Mouse (Mus musculus): ENCODE results near the gene Jade2. TPM values are rescaled to one million over a fixed set of nuclear protein-coding genes. Genes with fewer than 3 reads are reported as not detected.

Gene Jade2
- polyA plus RNA-seq, 1 experiment from 2014 or later = 0.57 TPM

DNA sequence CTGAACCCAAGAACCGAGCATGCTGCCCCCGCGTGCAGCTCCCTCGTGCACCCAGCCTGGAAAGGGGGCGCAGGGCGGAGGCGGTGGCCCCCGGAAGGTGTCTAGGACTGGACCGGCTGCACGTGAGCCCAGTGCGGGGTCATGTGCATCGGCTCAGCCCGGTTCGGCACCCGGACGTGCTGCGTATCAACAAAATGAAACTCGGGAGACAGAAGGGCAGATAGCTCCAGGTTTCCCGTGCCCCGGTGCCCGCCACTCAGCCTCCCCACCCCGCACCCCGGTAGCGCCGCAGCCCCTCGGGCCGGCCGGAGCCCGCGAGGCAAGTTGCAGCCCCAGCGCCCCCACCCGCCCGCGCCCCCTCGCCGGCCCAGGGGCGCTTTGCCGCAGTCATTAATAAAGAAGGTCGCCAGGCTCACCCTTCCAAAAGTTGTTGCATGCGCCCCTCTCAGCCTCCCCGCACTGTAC, 805 bp downstream of the Jade2 start:
- no peaks in the 10 kb centered on the region for H3K9me3 ChIP-seq (replicated peaks)
- peaks cover 11% of the 10 kb centered on the region for H3K4me1 ChIP-seq (replicated peaks)
- H3K36me3 ChIP-seq = no peaks in the 10 kb centered on the region
- H3K4me2 ChIP-seq = peak overlapping the region; percentile 99
- peaks cover 7% of the 10 kb centered on the region for H3K27me3 ChIP-seq (replicated peaks)
- H3K4me3 ChIP-seq = peak overlapping the region; percentile 76
- WGBS = under 1% methylated on average over 41 of the region's 41 CpGs
- peak overlapping the region; percentile 79 for H3K9ac ChIP-seq
- ATAC-seq (ENCODE audit: insufficient number of reproducible peaks, low FRiP score) = peak; percentile 16; the same call in 1 of the 2 replicates
- peak overlapping the region; percentile 23; the same call in 1 of the 2 replicates for H3K27ac ChIP-seq (ENCODE audit: poor library complexity, severe bottlenecking)

DNA sequence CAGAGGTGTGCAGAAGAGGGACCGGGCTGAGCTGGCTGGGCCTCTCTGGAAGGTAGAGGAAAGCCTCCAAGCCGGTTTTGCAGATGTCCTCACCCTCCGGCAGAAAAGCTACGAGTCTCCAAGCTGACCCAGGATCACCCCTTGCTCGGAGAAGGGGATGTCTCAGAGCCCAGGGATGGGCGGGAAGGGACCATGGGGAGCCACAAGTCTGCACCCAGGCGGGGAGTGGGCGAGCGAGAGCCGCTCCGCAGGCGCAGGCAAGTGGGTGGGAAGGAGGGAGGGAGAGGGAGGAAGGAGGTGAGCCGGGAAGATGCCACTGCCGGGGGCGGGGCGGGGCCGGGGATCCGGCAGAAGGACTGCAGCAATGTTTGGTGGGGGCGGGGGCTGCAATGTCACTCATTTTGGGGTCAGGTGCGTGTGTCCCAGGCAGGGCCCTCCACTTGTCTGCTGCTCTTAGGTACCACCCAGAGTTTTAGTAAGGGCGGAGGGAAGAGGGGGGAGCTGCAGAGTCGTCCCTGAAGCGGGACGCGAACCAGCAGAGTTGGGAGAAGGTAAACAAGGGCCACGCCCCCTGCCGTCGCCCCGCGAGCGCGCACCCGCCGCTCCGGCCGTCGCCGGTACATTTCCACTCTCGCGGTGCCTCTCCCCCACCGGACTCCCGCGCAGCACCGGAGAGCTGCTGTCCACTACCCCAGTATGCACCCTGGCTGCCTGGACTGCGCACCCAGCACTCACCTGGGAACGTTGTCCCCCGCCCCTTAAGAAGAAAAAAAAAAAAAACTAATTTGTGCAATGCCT, 1.4 kb downstream of the Jade2 start:
- H3K4me1 ChIP-seq (replicated peaks) = peaks cover 11% of the 10 kb centered on the region
- ATAC-seq (ENCODE audit: insufficient number of reproducible peaks, low FRiP score) = peak; percentile 30
- peak overlapping the region; percentile 78 for H3K27ac ChIP-seq (ENCODE audit: poor library complexity, severe bottlenecking)
- H3K36me3 ChIP-seq = no peaks in the 10 kb centered on the region
- H3K4me3 ChIP-seq = peak overlapping the region; percentile 76
- peaks cover 7% of the 10 kb centered on the region for H3K27me3 ChIP-seq (replicated peaks)
- peak overlapping the region; percentile 99 for H3K4me2 ChIP-seq
- no peaks in the 10 kb centered on the region for H3K9me3 ChIP-seq (replicated peaks)
- under 1% methylated on average over 45 of the region's 47 CpGs for WGBS
- peak overlapping the region; percentile 79 for H3K9ac ChIP-seq

DNA sequence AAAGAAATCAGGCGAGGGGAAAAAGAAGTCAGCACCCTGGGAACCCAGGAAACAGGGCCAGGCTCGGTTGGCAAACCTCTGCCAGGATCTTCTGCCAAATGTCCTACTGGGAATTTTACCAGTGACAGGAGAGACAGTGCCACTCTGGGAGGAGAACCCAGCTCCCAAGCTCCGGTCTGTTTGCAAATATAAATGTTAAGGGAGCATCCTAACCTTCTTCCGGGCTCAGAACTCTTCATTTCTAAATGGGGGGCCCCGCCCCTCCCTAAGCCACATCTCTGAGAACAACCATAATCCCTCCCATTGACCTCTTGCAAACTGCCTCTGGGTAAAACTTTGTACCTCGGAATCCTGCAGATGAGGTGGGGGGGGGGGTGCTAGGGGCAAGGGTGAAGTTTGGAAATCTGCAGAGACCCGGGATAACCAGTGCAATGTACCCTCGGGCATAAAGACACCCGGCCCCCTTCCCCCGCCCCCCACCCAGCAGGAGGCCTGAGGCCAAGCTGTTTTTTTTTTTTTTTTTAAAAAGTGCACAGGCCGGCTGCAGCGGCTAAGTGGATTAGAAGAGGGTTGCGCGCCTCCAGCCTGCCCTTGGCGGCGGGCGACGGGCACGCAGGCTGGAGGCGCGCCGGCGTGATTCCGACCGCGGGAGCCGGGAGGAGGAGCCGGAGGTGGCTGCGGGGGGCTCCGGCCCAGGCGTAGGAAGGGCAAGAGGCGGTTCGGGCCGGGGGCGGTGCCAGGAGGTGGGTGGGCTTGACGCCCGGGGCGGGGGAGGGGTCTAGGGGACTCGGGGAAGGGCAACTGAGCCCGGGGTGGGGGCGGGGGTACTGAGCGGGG, 2.3 kb downstream of the Jade2 start:
- no peaks in the 10 kb centered on the region for H3K9me3 ChIP-seq (replicated peaks)
- H3K36me3 ChIP-seq = no peaks in the 10 kb centered on the region
- H3K27me3 ChIP-seq (replicated peaks) = peaks cover 7% of the 10 kb centered on the region
- H3K4me1 ChIP-seq (replicated peaks) = peaks cover 11% of the 10 kb centered on the region
- 4% methylated on average over 32 of the region's 42 CpGs for WGBS
- peak overlapping the region; percentile 79 for H3K9ac ChIP-seq
- peak; percentile 70 for ATAC-seq (ENCODE audit: insufficient number of reproducible peaks, low FRiP score)
- H3K4me2 ChIP-seq = peak overlapping the region; percentile 99
- H3K4me3 ChIP-seq = peak overlapping the region; percentile 76
- peak overlapping the region; percentile 78 for H3K27ac ChIP-seq (ENCODE audit: poor library complexity, severe bottlenecking)

DNA sequence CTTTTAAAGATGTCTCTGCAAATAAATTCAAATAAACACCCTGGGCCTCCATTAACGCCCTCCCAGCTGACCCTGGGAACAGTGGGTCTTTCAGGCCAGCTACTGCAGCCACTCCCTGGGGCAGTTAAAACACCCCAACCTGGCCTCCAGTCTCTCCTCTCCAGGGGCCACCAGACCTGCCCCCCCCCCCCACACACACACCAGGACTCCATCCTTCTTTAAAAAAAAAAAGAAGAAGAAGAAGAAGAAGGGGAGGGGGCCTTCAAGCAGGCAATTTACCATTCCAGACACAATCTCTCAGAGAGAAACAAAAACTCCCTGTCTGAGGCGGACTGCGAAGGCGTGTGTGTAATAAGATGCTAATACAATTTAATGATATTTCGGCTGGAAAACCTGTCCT, 4.9 kb downstream of the Jade2 start:
- H3K4me1 ChIP-seq (replicated peaks) = peaks cover 6% of the 10 kb centered on the region
- peaks cover 7% of the 10 kb centered on the region; the same call in 1 of the 2 replicates for H3K27me3 ChIP-seq (replicated peaks)
- H3K36me3 ChIP-seq = no peaks in the 10 kb centered on the region
- H3K4me2 ChIP-seq = no peak overlapping the region
- no peak overlapping the region for H3K9ac ChIP-seq
- no peak overlapping the region for H3K4me3 ChIP-seq
- H3K27ac ChIP-seq (ENCODE audit: poor library complexity, severe bottlenecking) = no peak overlapping the region
- no peak for ATAC-seq (ENCODE audit: insufficient number of reproducible peaks, low FRiP score)
- H3K9me3 ChIP-seq (replicated peaks) = no peaks in the 10 kb centered on the region
- 85% methylated on average over 5 of the region's 5 CpGs for WGBS

DNA sequence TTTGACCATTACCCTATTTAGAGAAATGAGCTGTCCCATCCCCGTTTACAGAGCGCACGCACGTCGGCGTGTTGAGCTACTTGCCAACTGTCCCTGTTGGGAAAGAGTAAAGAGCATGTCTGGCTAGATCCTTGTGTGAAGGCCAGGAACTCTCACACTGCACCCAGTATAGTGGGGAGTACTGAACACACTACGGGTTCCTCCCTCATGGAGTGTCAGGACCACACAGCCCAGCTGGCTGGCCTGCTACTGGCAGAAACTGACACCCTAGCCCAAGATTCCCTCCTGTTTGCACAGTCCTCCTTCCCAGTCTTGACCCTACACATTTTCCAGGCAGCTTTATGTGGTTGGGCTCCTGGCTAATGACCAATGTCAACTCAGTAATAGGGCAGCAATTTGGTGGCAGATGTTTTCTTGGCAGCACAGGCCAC, 5.3 kb downstream of the Jade2 start:
- Histone ChIP-seq H3K4me3 (no peak overlapping the region), H3K27me3 (replicated peaks) (peaks cover 7% of the 10 kb centered on the region; the same call in 1 of the 2 replicates), H3K9ac (no peak overlapping the region), H3K4me1 (replicated peaks) (peaks cover 6% of the 10 kb centered on the region), H3K36me3 (no peaks in the 10 kb centered on the region), H3K27ac (ENCODE audit: poor library complexity, severe bottlenecking) (no peak overlapping the region), H3K4me2 (no peak overlapping the region), H3K9me3 (replicated peaks) (no peaks in the 10 kb centered on the region)
- no peak for ATAC-seq (ENCODE audit: insufficient number of reproducible peaks, low FRiP score)
- 81% methylated on average over 7 of the region's 7 CpGs for WGBS

DNA sequence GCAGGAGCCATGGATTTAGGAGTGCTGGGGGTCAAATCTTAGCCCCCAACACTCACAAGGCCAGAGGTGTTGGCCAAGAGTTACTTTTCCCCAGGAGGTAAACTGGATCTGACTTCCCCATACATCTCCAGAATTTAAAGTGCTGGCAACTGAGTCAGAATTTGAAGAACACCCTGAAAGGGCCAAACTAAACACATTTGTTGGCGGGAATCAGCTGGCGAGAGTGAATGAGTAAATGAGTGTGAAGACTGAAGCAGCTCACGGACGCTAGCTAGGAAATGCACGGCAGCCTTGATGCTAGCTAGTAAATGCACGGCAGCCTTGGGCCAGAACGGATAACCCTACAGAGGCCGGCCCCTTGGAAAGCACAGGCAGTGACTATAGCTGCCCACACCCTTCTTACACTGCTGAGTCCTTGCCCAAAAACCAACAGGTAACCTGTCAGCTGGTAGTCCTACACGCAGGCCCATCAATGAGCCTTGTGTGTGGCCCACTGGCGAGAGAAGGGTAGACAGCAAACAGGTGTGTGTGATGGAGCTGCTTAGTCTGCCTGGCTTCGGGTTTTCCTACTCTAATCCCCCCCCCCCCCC, 6.6 kb downstream of the Jade2 start:
- WGBS = 81% methylated on average over 11 of the region's 11 CpGs
- H3K36me3 ChIP-seq = no peaks in the 10 kb centered on the region
- no peak overlapping the region for H3K27ac ChIP-seq (ENCODE audit: poor library complexity, severe bottlenecking)
- no peak overlapping the region for H3K4me2 ChIP-seq
- H3K27me3 ChIP-seq (replicated peaks) = peaks cover 7% of the 10 kb centered on the region; the same call in 1 of the 2 replicates
- H3K4me3 ChIP-seq = no peak overlapping the region
- H3K9me3 ChIP-seq (replicated peaks) = no peaks in the 10 kb centered on the region
- H3K9ac ChIP-seq = no peak overlapping the region
- peaks cover 6% of the 10 kb centered on the region for H3K4me1 ChIP-seq (replicated peaks)
- ATAC-seq (ENCODE audit: insufficient number of reproducible peaks, low FRiP score) = no peak

DNA sequence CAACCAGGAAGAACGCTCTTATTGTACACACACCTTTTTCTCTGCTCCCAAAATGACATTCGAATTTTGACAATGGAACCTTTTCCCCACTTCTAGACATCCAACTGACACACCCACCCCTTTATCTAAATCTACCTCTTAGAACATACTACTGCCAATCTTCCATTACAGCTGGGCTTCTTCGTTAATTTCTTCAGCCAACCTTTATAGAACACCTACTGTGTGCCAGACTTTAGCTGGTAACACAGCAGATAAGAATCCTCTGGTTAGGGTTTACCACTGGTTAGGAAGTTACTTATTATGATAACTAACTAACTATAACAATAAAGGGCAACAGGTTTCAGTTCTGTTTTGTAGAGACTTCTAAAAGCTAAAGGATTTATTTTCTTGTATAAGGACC, 9.1 kb downstream of the Jade2 start:
- Histone ChIP-seq H3K27ac (ENCODE audit: poor library complexity, severe bottlenecking) (no peak overlapping the region), H3K27me3 (replicated peaks) (peaks cover 6% of the 10 kb centered on the region; the same call in 1 of the 2 replicates)
- WGBS = 70% methylated on average over 3 of the region's 3 CpGs

DNA sequence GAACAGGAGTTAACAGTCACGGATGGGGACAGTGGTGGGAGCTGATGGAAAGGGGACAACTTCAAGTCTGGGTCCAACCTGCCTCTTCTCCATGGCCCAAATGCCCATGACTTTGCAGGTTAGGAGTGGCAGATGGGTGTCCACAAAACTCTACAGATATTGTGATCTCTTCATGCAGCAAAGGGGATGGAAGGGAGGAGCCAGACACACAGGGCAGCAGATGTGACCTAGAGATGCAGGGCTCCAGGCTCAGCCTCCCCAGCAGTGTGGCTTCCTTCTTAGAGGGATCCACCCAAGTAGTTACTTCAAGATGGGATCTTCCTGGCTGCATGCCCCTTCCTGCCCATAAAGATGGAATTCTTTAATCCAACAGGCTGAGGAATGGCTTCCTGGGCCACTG, 9.6 kb downstream of the Jade2 start:
- H3K27ac ChIP-seq (ENCODE audit: poor library complexity, severe bottlenecking) = no peak overlapping the region
- 81% methylated on average over 1 of the region's 1 CpGs for WGBS
- H3K36me3 ChIP-seq = no peaks in the 10 kb centered on the region
- H3K27me3 ChIP-seq (replicated peaks) = peaks cover 2% of the 10 kb centered on the region; the same call in 1 of the 2 replicates
- H3K9me3 ChIP-seq (replicated peaks) = no peaks in the 10 kb centered on the region
- no peak overlapping the region for H3K4me3 ChIP-seq
- 0 out of 2 replicates have a peak, but pooled peaks cover 5% of the 10 kb centered on the region for H3K4me1 ChIP-seq (replicated peaks)
- no peak overlapping the region for H3K9ac ChIP-seq
- ATAC-seq (ENCODE audit: insufficient number of reproducible peaks, low FRiP score) = no peak
- H3K4me2 ChIP-seq = no peak overlapping the region

More for the DNA sequence above, 9.1 kb downstream of the Jade2 start:
- Histone ChIP-seq H3K4me1 (replicated peaks) (0 out of 2 replicates have a peak, but pooled peaks cover 5% of the 10 kb centered on the region), H3K36me3 (no peaks in the 10 kb centered on the region), H3K9me3 (replicated peaks) (no peaks in the 10 kb centered on the region), H3K9ac (no peak overlapping the region), H3K4me3 (no peak overlapping the region), H3K4me2 (no peak overlapping the region)
- no peak for ATAC-seq (ENCODE audit: insufficient number of reproducible peaks, low FRiP score)

DNA sequence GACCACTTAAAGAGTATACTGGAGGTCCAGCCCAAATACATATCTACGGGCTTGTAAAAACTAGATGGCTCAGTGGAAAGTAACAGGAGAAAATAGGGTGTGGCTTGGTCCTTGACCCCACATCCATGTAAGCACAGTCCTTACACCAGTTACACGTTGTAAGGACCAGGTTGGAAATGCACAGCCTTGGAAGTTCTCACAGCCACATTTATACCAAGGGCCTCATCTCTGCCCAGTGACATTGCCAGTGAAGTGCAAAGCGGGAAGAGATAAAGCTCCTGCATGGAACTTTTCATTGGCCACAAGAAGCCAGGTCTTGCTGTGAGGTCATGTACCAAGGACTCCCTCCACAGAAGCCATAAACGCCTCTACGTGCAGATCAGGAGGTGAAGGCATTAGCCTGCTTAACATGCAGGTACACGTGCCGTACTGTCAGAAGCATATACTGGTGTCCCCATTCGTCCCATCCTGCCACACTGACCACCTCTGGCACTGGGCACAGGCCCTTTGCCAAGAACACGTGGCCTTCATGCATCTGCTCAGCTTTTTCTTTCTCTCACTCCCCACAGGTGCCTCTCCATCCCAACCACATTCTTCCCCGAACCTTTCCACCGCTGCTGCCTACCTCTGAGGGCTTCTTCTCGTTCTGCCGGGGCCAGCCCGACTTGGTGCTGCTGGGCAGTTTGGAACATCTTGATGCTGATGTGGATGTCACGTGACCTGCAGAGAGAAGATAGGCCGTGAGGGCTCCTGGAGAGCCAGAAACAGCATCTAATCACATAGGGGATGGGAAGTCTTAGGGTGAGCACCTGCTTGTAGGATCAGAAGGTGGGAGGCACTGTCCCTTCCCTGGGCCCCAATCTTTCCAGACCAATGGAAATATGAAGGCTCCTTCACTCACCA, 11.2 kb downstream of the Jade2 start:
- H3K4me3 ChIP-seq = no peak overlapping the region
- H3K9ac ChIP-seq = no peak overlapping the region
- no peak overlapping the region for H3K27ac ChIP-seq (ENCODE audit: poor library complexity, severe bottlenecking)
- no peaks in the 10 kb centered on the region for H3K9me3 ChIP-seq (replicated peaks)
- H3K27me3 ChIP-seq (replicated peaks) = no peaks in the 10 kb centered on the region
- H3K4me1 ChIP-seq (replicated peaks) = peaks cover 9% of the 10 kb centered on the region; the same call in 1 of the 2 replicates
- WGBS = 82% methylated on average over 16 of the region's 16 CpGs
- no peaks in the 10 kb centered on the region for H3K36me3 ChIP-seq
- ATAC-seq (ENCODE audit: insufficient number of reproducible peaks, low FRiP score) = no peak
- H3K4me2 ChIP-seq = no peak overlapping the region

DNA sequence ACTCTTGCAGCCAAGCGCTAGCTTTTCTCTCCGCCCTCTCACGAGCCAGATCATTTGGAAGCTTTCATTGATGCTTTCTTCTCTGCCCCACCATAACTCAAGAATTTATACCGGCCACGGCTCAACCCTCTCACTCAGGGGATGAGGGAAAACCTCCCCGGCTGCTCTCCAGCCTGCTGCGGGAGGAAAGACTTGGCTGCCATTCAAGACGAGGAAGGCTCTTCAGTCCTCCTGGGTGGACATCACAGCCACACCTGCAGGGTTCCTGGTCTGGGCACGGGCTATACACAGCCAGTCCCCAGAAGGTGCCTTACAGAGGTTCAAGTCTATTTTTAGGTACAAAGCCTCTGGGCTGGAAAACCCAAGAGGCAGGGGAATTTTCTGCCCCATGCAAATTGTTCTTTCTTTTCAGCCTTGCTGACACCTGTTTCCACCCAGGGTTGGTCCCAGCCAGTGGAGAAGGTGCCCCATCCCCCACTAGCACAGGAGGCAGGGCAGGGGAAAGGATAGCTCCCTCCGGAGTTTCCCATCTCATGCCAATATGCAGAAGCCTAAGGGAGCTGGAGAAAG, 12.8 kb downstream of the Jade2 start:
- Histone ChIP-seq H3K27ac (ENCODE audit: poor library complexity, severe bottlenecking) (no peak overlapping the region), H3K4me1 (replicated peaks) (peaks cover 15% of the 10 kb centered on the region), H3K36me3 (no peaks in the 10 kb centered on the region), H3K4me2 (no peak overlapping the region), H3K4me3 (no peak overlapping the region), H3K9ac (no peak overlapping the region), H3K9me3 (replicated peaks) (no peaks in the 10 kb centered on the region), H3K27me3 (replicated peaks) (no peaks in the 10 kb centered on the region)
- WGBS = 68% methylated on average over 10 of the region's 10 CpGs
- ATAC-seq (ENCODE audit: insufficient number of reproducible peaks, low FRiP score) = no peak
